Mouse (Mus musculus): Measurements from ENCODE around the gene Igf2bp1.
A peak's percentile ranks its signal among the peaks of the same experiment; 100 is the strongest.

Igf2bp1 gene

DNA sequence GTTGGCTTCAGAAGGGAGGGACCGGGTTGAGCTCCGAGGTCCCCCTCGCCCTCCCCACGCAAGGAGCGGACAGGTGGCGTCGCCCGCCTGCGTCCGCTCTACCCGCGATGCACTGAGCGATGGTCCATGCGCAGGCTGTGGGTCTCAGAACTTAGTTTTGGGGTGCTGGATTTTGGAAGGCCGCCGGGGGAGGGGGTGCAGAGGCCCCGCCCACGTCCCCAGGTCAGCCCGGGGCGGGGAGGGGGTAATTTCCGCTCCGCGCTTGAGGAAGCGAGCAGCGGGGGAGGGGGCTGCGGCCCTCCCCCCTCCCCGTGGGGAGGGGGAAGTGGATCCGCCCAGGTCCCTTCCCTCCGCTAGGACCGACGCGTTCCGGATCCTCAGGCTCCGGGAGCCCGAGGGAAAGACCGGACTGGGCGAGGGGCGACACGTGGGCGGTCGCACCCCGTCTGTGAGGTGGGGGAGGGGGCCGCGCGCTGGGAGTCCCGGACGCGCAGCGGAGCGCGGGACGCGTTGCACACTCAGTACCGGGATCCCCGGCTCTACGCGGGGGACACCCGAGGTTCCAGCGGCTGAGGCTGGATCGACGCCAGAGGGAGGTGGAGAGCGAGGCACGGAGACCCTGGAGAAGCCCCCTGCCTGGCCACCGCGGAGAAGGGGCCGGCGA is 1.2 kb upstream of the Igf2bp1 start:
- DNase-seq = peak; percentile 86

DNA sequence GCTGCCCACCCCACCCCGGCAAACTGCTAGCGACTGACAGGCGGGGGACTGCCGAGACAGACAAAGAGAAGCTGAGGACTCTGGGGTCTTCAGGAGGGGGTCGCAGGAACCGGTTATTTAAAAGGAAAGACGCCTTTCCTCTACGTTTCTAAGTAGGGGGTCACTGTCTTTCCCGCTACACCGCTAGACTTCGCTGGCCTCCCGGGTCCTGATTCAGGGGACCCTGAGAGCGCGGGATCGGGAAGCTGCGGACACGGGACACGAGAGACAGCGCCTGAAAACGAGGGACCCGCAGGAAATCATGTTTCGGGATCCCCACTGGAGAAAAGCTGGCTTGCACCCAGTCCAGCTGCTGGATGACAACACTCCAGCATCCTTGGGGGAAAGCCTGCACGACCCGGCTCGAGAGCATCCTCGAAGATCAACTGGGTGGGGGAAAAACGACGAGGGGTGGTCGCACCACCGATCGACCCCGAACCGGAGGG is 669 bp upstream of the Igf2bp1 start:
- peak; percentile 92 for DNase-seq

DNA sequence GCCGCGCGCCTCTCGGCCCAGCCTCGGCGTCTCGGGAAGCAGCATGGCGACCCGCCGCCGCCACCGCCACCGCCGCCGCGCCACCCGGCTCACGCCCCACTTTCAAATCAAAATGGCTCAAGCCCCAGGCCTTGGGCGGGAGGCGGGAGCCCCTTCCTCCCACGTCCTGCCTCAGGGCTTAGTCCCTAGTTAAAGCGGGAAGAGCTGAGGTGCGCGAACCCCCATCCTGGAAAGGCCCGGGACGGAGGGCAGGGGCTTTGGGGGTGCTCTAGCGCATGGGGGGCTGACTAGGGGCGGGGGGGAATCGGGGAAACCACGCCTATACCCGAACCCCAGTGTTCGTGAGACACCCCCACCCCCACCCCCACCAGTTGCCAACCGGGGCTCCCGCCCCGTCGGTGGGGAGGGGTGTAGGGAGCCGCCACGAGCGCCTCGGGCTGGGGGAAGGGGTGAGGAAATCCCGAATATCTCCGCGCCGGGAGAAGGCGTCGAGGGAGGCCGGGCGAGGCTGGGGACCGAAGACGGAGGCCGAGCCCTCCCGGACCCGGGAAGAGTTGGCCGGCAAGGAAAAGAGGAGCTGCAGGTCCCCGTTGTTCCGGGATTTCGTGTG is 842 bp downstream of the Igf2bp1 start:
- DNase-seq = peak; percentile 82

DNA sequence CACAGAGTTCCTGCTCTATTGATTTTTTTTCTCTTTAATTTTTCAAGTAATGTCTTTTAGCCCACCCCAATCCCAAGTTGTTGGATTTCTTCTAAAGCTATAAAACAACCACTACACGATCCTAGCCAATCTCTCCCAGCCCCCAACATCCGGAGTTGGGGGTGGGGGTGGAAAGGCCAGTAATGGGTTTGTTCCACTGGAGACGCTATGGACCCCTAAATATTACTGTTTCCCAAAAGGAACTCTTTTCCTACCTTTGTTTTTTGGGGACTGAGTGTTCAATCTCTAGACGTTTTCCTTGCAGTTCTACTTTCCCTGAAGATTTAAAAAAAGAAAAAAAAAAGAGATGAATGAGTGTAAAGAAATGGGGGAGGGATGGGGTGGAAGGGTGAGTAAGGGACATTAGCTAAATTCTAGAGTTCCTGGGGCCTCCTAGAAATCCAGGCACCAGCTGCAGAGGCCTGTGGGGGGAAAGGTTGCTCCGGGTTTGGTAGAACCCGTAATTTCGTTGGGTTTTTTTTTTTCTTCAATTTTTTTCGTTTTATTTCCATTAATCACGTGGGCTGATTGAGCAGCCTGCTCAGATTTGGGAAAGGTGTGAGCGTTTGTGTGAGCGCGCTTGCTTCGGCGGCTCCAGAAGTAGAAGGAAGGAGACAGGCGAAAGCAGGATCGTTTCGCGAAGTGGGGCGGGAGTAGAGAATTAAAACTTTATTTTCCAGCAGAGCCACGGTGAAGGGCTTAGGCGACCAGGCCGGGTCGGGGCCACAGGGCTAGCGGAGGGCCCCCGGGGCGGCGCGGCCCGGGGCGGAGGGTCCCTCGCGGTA is 1.6 kb downstream of the Igf2bp1 start:
- DNase-seq = peak; percentile 24

DNA sequence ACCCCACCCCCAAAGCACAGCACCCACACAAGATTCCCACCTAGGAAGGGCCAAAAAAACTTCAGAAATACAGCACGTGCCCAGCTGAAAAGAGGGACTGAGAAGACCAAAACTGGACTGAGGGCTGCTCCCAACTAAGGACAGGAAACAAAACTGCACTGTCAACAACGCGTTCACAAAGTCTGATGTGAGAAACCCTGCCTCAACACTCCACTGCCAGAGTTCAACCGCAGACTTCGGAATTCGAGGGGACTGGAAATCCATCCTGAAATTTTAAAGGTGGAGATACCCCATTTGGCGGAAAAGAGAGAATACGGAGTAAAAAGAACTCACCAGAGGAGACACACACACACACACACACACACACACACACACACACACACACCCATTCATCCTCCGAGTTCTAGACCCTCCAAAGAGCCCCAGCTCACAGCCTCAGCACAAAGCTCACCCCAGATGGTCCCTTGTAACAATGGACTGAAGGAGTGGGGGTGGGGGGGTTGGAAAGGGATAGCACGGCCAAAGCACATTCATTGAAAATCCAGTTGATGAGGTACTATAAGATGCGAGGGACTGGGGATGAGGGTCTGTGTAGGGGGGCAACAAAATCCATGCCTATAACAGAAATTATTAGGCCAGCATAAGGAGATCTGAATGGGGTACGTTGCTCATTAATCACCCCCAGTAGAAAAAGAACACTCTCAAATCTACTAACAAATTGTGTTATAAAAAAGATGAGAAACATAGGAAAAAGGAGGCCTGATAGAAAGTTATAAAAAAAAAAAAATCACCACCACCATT is 2.4 kb downstream of the Igf2bp1 start:
- DNase-seq = peak; percentile 60

DNA sequence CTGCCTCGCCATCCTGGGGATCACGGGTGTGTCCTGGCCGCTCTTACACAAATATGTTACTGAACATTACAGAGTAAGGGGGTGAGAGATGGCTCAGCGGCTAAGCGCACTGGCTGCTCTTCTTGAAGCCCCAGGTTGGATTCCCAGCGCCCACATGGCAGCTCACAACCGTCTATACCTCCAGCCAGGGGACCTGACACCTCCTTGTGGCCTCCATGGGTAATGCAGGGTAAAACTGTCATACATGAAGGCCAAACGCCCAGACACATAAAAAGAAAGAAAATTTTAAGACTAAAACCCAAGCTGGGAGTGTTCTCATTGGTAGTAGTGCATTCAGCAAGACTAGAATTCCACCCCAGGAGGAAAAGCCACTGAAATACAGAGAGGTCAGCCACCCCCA is 11.6 kb downstream of the Igf2bp1 start:
- no peak for DNase-seq

DNA sequence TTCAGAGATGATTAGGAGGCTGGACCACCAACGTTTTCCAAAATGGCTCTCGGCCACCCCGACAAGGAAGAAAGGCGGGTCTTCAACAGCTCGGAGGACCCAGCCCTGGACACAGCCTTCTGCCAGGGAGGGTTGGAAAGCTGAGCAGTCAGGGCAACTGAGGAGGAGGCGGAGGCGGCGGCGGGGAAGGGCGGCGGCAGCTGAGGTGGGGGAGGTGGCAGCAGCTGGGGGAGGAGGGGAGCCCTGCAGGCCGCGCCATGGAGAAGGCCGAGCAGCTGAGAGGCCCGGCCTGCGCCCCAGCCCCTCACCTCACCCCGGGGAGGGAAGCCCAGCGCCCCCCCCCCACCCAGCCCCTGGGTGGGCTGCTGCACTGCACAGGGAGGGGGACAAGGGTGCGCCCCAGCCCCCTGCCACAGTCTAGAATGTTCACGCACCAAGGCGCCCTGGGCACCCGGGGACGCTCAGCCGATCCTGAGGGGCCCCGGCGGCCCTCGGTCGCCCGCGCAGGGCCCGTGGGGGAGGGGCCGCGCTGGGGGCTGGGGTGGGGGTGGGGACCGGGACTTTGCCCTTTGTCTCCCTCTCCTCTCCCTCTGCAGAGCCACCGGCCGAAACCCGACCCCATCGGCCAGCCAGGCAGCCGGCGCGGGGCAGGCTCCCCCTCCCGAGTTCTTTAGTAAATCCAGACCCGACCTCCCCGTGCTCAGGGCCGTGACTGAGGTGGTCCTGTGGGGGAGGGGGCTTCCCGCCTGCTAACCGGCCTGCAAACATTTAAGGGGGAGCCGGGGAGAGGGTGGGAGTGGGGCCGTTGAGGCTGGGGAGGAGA is 14.6 kb downstream of the Igf2bp1 start:
- DNase-seq = no peak

DNA sequence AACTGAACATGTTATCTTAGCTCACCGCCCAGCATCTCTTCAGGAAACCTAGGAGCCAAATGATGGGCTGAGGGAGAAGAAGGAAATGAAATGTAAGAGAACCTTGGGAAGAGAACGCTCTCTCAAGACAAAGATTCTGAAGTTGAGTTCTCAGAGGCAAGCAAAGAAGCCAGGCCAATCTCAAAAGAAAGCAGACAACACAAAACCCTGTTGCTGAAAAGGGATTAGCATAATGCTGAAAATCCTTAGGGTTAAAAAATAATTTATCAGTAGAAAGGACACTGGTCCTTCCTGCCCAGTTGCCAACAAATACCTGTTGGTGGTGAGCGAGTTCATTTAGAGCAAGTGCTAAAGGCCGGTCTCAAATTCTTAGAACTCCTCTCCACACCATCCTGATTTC is 15.3 kb downstream of the Igf2bp1 start:
- DNase-seq = no peak

DNA sequence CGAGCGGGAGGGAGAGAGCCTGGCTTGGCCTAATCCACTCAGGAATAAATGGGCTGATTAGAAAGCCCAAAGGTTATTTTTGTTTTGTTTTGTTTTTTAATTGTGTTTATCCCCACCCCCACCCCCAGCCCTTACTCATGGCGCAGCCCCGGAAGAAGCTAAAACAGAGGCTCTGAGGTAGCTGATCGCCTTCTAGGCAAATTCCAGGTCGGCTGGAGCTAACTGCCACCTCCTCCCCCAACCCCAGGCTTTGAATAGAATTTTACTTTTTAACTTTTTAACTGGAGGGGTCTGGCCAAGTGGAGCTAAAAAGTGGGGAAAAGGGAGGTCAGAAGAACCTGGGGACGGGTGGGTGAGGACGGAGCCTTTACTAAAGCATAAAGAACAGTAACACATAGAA is 15.9 kb downstream of the Igf2bp1 start:
- no peak for DNase-seq

DNA sequence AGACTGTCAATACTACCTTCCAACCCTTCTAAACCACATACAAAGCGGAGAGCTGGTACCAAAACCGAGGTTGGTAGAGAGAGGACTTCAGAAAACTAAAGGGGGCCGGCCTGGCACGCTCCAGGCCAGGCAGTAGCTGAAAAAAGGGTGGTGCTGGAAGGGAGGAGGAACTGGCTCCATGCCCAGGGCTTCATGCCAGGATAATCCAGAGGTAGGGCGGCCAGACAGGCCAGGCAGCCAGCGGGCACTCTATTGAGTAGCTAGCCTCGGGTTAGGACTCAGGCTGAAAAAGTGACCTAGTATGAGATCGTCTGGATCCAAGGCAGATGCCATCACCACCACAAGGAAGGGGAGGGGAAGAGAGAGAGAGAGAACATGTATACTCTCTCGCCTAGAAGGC is 17.2 kb downstream of the Igf2bp1 start:
- DNase-seq = peak; percentile 90

DNA sequence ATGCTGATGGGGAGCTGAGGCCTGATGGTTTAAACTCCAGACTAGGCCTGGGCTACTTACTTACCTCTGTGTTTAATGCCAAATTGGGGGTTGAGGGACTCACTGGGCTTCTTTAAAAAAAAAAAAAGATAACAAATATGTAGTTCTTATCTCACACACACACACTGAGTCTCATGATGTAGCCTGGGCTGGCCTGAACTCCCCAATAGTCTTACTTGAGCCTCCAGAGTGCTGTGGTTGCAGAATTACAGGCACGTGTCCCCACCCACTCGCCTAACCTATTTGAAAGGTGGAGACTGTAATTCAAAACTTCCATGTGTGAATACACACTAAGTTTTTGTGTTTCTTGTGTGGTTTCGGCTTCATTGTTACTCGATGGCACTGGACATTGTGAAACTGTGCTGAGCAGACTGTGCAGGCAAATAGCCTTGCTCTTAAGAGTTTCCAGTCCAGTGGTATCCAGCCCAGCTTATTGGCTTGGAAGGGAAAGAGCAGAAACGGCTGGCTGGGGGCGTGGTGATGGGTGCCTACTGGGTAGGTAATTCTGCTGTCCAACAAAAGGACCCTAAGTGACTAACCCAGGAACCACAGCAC is 17.8 kb downstream of the Igf2bp1 start:
- DNase-seq = no peak

DNA sequence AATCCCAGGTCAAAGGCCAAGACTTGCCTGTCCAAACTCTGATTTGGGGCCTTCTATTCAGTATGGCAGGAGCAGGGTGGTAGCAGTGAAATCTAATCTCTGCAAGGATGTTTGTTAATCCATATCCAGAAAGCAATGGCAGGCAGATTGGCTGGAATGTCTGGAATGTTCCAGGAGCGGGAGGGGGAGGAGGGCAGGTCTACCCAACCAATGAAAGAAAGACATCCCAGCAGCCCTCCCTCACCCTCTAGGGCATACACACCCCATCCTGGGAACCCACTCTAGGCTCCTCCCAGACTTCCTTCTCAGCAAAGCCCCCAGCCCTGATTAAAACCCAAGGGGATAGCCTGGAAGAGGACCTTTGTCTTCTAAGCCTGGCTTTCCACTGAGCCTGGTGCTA is 23.3 kb downstream of the Igf2bp1 start:
- peak; percentile 90 for DNase-seq

DNA sequence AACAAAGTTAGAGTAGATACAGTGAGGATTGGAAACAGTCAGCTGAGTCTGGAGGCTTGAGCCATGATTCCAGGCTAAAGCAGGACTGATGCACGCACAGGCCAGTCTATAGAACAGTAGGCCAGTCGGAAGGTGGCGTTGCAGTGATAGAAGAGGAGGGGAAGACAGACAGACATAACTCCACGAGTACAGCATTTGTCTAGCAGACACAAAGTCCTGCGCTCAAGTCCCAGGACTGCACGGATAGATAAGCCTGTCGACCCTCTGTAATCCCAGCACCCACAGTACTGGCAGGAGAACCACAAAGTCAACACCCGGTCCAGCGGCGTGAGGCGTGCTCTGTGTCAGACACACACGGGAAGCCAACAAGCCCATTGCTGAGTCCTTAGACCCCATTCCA is 23.9 kb downstream of the Igf2bp1 start:
- DNase-seq = no peak

DNA sequence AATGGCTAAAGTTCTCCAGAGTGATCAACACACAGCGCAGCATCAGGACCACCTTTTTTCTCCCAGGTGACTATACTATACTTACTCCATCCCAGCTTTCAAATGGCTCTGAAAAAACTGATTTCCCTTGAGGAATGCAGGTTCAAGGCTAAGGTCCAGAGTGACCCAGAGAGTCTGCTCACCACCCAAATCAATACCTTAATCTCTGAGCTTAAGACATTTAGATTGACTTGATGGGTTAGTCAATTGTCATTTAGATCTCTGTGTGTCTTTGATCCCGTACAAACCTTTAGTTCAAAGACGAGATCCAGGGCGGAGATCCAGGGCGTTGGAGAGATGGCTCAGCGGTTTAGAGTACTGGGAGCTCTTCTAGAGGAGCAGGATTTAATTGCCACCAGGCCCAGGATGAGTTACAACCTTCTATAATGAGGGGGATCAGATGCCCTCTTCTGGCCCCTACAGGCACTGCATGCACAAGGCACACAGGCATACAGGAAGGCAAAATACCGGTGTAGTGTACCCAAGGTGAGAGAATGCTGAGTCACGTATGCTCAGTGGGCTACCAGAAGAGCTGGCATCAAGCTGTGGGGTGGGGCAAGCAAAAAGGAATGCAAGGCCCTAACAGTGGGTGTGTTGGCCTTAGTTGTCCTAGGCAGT is 24.9 kb downstream of the Igf2bp1 start:
- DNase-seq = no peak

DNA sequence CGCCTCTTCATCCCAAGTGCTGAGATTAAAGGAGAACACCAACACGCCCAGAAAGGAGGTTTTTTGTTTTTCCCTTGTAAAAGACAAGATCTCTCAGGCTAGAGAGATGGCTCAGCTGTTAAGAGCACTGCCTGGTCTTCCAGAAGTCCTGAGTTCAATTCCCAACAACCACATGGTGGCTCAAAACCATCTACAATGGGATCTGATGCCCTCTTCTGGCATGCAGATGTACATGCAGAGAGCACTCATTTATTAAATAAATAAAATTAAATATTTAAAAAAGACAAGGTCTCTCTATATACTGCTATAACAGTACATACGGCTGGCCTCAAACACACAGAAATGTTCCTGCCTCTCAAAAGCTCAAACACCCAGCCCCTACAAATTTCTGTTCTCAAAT is 27.3 kb downstream of the Igf2bp1 start:
- DNase-seq = no peak

DNA sequence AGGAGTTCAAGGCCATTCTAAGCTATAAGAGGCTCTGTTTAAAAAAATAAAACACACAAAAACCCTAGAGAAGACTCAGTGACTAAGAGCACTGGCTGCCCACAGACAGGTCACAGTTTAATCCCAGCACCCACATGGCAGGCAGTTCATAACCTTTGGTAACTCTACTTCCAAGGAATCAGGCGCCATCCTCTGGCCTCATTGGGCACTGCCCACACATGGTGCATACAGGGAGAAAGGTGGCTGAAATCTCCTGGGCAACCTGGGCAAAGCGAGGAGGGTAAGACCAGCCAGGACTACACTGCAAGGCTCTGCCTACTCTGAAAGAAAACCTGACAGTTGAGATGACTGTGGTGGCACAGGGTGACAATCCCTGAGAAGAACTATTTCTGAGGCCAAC is 29.4 kb downstream of the Igf2bp1 start:
- DNase-seq = no peak

DNA sequence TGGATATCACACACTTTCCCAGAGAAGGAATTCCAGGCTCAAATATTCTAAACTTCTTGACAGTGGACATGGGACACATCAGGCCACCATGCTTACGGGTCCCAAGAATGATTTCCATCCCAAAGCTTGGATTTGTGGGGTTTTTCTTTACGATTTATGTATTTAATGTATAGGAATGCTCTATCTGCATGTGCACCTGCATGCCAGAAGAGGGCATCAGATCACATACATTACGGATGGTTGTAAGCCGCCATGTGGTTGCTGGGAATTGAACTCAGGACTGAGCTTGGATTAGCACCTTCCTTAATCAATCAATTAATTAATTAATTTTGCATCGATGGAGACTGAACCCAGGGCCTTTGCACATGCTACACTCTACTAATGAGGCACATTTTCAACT is 30.0 kb downstream of the Igf2bp1 start:
- no peak for DNase-seq

DNA sequence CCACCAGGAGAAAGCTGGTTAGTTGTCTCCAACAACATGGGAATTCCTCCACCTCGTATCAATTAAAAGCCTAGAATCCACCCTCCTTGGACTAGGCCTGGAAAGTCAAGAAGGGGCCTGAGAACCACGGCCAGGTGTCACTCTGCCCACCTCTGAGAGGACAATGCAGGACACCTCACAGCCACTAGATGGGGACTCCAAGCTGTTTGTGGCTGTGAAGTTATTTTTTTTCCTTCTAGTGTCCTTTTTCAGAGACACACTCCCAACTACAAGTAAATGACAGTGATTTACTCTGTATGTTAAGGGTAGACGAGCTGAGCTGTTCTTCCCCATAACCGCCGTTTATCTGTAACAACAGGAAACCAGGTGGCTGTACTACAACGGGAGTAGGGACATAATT is 32.6 kb downstream of the Igf2bp1 start:
- no peak for DNase-seq

DNA sequence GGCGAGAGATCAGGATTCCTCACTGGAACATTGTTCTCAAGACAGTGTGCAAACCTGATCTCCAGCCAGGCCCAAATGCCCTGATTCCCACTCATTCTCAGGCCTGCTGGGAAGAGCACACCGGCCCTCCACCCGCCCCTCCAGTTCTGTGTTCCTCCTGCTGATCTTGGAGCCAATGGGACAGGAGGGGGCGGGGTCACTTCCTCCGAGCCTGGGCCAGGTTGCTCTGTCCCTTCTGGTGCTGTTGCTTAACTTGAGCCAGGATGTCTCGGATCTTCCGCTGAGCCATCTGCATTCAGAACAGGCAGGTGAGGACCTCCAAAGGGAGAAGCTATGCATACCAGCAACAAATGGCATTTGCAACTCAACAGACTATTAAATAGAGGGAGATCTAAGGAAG is 42.4 kb downstream of the Igf2bp1 start:
- no peak for DNase-seq

DNA sequence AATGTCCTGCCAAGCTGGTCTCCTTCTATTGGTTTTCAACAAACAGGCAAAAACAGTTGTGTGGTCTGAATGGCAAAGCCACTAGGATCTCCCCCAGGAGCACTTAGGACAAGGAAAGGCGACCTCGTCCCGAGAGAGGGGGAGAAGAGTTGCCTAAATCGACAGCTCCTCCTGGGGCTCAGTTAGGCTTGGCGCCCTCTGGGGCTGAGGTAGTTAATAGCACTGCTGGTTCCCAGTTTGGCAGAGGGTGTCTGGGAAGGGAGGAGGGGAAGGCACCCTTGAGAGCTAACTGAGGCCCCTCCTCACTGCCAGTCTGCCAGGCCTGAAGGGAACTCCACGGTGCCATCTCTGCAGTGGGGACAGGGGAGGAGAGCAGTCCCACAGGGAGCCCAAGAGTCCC is 46.6 kb downstream of the Igf2bp1 start:
- DNase-seq = no peak

DNA sequence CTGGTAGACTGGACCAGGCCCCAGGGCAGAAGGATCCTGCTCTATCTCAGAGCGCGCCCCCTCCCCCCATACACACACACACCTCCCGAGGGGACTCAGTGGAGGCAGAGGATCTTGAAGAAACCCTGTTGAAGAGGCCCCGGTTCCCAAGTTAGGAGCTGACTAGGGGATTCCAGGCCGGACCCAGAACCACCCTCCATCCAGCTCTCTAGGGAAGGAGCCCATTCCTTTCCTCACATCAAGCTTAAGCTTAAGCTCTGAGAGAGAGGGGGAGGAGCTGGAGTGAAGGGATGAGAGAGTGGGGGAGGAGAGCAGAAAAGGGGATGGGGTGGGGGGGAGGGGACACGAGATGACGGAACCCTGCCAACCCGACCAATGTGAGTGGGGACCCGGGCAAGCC is 47.5 kb downstream of the Igf2bp1 start:
- DNase-seq = no peak

Data from heart, adult 11 months (tissue).